Mouse (Mus musculus) adrenal gland, adult 18-20 months (tissue): Measurements from ENCODE around the gene Gm21173. TPM values are rescaled to one million over a fixed set of nuclear protein-coding genes. Genes with fewer than 3 reads are reported as not detected.
"Not testable (repeated sequence)": the region's sequence is repeated elsewhere in the genome, so short reads cannot be mapped to it uniquely, and the experiment has no call there.

Experiments
- DNase-seq, 2 experiments: peaks; one replicate each; pipeline ENCODE4 v3.0.0; 2021 to 2022; ENCODE audit warnings: low spot score in 2 of 2
- long read RNA-seq, 2 experiments: library from polyadenylated mRNA; stranded (forward); transcript quantifications; one replicate each; pipeline ENCODE4 v2.0.0; 2021
- total RNA-seq, 2 experiments: library from RNA; stranded (reverse); gene quantifications; 1 replicate in 1 of 2; 2 replicates in 1 of 2; pipeline ENCODE4 v1.2.3; 2021

Gene Gm21173
- not detected for total RNA-seq
- long read RNA-seq, experiment 1 = 0 reads
- long read RNA-seq, experiment 2 = 0 reads

GRCm38 (mm10) chrY:76761300-76761699 is at the start of gene Gm21173:
TSS of gene Gm21173 (plus strand) at chrY:76761600.
- not testable (repeated sequence) for DNase-seq
